Comparison of ENCODE assay signal across 17 mouse cellular contexts in genomic region chr11:68508619-68509018, GRCm38 (mm10). TPM values are rescaled to one million over a fixed set of nuclear protein-coding genes. Genes with fewer than 3 reads are reported as not detected.
"Had no signal": no experiment of that assay in that cellular context is flagged by ENCODE, and none has a peak within 500 bp of the region (broad histone marks: within the 10 kb centered on the region; RNA-seq: fewer than 3 reads in every experiment).

No protein-coding gene starts in this region.

- H3K4me3 ChIP-seq: neural tube, embryonic 13.5 days; neural tube, embryonic 15.5 days; stomach, embryonic 15.5 days had no signal

- H3K4me2 ChIP-seq: neural tube, embryonic 13.5 days; neural tube, embryonic 15.5 days; stomach, embryonic 15.5 days had no signal

- H3K36me3 ChIP-seq: neural tube, embryonic 13.5 days; neural tube, embryonic 15.5 days; stomach, embryonic 15.5 days had no signal

- H3K9me3 ChIP-seq: neural tube, embryonic 13.5 days; neural tube, embryonic 15.5 days; stomach, embryonic 15.5 days had no signal

- H3K4me1 ChIP-seq: neural tube, embryonic 13.5 days; neural tube, embryonic 15.5 days; stomach, embryonic 15.5 days had no signal

- DNase-seq: retina, postnatal 1 day; right cerebral cortex, adult 18-20 months; right cerebral cortex, postnatal 14 days; right cerebral cortex, postnatal 25 days; right cerebral cortex, postnatal 4 days; spleen, adult 18-20 months; thymus, adult 18-20 months; thymus, adult 2 months; thymus, postnatal 14 days; thymus, postnatal 25 days; thymus, postnatal 36 days; thymus, postnatal 4 days had no signal

- H3K9ac ChIP-seq: neural tube, embryonic 13.5 days; neural tube, embryonic 15.5 days; stomach, embryonic 15.5 days had no signal

- H3K27me3 ChIP-seq: neural tube, embryonic 13.5 days; neural tube, embryonic 15.5 days; stomach, embryonic 15.5 days had no signal

- H3K27ac ChIP-seq: neural tube, embryonic 13.5 days; neural tube, embryonic 15.5 days; stomach, embryonic 15.5 days; stomach, postnatal 0 days had no signal

RNA-seq across cellular contexts. Expression of gene Mfsd6l, which starts 47.4 kb away (rescaled TPM):
- polyA plus RNA-seq: neural tube, embryonic 13.5 days; neural tube, embryonic 14.5 days; neural tube, embryonic 15.5 days had no signal
